Mouse (Mus musculus) urinary bladder, adult 18-20 months (tissue): ENCODE measurements around the gene Ptges2.
A peak's percentile ranks its signal among the peaks of the same experiment; 100 is the strongest.

Experiments
- DNase-seq, 2 experiments: peaks; one replicate each; pipeline ENCODE4 v3.0.0; 2022; ENCODE audit warnings: low spot score in 2 of 2, mixed read lengths in 2 of 2

Gene Ptges2

GRCm38 (mm10) chr2:32375317-32375940 lies 20.3 kb upstream of the Ptges2 start:
- DNase-seq, result no peak

GRCm38 (mm10) chr2:32376963-32377362 lies 18.7 kb upstream of the Ptges2 start:
- no peak for DNase-seq

GRCm38 (mm10) chr2:32380001-32380500 lies 15.6 kb upstream of the Ptges2 start:
- no peak for DNase-seq

DNA sequence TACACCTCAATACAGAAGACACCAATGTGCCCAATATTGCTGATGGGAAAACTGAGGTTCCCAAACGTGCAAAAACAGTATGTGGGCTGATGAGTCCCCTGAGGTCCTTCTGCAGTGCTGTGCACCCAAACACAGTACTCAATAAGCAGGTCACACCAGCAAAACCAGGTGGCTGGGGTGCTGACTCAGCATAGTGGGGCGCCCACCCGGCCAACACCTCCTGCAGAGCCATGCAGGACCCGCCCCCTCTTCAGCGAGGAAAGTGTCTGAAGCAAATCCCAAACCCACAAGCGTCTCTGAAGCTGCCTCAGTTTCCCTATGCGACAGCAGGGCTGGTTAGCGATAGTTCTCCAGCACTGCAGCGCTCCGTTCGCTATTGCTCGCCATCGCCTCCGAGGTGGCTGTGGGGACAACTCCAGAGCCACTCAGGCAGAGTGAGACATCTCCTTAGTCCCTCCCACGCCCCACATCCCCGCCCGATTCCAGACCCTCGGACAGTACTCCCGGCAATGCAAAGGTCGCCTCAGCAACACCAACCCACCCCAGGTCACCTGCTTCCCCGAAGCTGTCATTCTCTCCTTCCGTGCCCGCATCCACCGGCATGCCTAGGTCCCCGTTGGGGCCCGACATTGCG lies 14.4 kb upstream of the Ptges2 start:
- DNase-seq, result no peak

- peak; percentile 93 to 95 for DNase-seq
These were observed 13.9 kb upstream of the Ptges2 start, which contains the start of gene 1110008P14Rik for GRCm38 (mm10) chr2:32381775-32382223. Gene 1110008P14Rik, minus strand, starts transcription at chr2:32381938.

- no peak for DNase-seq
These were observed 13.0 kb upstream of the Ptges2 start for GRCm38 (mm10) chr2:32382689-32383088.

DNA sequence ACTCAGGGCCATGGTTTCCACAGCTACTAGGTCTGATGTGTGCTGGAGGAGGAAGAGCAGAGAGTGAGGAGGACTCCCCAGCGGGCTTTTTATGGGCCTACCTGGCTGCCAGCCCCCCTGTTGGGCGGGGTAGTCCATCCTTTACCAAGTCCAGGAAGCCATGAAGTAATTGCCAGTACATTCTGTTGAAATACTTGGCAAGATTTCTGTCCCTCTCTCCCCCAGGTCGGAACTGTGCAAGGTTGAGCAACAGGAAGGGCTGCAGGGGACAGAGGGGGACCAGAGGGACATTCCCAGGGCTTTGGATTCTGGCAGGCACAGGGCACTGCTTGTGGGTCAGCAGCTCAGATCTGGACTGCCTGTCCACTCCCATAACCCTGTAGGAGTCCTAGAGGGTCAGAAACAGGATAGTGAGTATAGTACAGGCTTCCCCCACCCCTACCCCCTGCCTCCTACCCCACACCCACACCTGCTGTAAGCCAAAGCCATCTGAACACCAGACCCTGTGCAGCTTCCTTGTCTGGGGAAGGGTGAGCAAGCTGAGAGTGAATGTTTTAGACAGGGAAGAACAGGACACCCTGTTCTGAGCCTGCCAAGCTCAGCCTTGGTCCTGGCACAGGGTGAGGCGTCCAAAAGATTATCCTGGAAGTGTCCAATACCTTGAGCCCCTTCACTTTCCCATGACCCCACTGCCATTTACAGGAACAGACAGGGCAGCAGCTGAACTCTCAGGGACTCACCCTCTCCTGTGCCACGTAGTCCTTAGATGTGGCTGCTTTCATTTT lies 7.8 kb upstream of the Ptges2 start, which contains the start of gene Lcn2:
TSS of gene Lcn2 (minus strand) at position 547 of the 785 bp plus-strand sequence.
- no peak for DNase-seq

GRCm38 (mm10) chr2:32389157-32389556 lies 6.5 kb upstream of the Ptges2 start:
- no peak for DNase-seq

- no peak for DNase-seq
These were observed 4.8 kb upstream of the Ptges2 start for GRCm38 (mm10) chr2:32390871-32391270.

GRCm38 (mm10) chr2:32392063-32392462 lies 3.6 kb upstream of the Ptges2 start:
- DNase-seq, result peak in 1 of 2 experiments; percentile 37

- no peak for DNase-seq
These were observed 723 bp upstream of the Ptges2 start for GRCm38 (mm10) chr2:32394973-32395372.

DNA sequence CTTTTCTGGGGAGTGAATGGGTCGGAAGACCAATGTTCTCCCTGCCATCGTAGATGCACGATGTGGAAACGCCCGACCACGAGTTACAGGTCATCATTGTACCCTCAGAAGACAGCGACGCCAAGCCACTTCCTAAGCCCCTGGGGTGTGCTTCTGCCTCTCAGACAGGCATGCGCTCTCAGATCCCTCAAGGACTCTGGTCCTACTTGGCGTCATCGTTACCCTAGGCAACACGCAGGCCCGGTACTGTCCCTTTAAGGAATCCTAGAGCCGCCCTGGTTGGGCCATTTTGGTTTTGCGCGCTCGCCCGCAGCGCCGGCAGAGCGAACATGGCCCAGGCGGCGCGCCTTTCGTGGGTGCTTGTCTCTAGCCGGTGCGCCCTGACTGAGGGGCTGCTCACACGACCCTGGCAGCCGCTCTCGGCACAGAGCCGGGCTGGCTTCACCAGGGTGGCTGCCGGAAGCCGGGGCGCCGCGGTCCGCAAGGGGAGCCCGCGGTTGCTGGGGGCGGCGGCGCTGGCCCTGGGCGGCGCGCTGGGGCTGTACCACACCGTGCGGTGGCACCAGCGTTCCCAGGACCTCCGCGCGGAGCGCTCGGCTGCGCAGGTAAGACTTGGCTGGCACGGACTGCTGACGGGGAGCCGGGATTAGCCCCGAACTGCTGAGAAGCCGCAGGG lies 388 bp downstream of the Ptges2 start:
- peak; percentile 76 to 87 for DNase-seq

DNA sequence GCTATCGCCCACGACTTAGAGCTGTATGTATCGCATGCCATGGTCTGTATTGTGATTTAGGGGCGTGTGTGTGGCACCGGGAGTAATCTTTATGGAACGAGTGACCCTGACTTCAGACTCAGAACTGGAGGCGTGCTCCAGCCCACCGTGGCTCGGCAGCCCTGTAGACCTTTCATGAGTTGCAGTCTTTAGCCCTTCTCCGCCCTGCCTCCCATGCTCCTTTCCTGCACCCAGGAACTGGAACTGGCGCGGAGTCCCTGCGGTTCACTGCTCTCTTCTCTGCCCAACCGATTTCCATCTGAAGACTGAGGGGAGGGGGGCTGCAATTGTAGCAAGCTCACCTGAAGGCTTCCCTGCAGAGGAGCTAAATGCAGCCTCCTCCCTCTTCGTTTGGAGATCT lies 999 bp downstream of the Ptges2 start:
- peak in 1 of 2 experiments; percentile 27 for DNase-seq

GRCm38 (mm10) chr2:32404663-32405062 lies 9.0 kb downstream of the Ptges2 start:
- peak; percentile 83 to 90 for DNase-seq

DNA sequence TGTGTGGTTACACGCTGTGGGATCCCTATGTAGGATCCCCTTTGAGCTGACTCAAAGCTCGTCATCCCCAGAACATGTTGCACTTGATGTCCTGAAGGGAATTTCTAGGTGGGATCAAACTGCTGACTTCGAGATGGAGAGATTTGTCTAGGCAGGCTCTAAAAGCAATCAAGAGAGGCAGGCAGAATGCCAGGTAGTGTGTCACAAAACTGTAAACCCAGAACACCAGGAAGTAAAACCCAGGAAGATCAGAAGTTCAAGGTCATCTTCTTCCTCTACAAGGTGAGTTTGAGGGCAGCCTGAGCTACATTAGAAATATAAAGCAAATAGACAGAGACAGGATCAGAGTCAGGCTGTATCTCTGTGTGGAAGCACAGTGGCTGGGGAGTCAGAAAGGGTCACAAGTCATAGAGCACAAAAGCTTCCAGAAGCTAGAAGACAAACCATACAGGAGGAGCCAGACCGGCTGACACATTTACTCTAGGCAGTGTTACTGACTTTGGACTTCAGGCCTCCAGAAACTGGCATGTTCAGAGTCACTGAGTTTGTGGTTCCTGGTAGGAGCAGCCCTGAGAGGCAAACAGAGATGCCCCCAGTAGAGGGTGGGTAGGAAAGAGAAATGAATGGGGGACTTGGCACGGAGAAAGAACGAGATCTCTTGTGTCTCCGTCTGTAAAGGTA lies 11.6 kb downstream of the Ptges2 start:
- no peak for DNase-seq

GRCm38 (mm10) chr2:32408429-32409424 lies 13.0 kb downstream of the Ptges2 start:
- DNase-seq, result no peak

DNA sequence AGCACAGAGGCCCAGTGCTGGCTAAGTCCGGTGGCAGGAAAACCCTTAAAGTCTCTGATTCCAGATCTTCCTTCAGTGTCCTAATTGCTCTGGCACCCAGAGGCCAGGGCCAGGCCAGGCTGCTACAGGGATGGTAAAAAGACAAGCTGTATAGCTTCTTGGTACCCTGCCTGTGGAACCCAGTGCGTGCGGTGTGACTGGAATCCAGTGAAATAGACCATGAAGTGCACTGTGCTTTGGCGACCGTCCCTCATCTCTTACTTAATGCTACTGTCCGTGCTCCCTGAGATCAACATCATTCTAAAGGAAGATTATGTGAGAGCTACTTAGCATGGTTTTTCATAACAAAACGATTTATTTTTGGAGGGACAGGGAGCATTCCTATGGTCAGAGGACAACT lies 15.7 kb downstream of the Ptges2 start:
- DNase-seq, result no peak

DNA sequence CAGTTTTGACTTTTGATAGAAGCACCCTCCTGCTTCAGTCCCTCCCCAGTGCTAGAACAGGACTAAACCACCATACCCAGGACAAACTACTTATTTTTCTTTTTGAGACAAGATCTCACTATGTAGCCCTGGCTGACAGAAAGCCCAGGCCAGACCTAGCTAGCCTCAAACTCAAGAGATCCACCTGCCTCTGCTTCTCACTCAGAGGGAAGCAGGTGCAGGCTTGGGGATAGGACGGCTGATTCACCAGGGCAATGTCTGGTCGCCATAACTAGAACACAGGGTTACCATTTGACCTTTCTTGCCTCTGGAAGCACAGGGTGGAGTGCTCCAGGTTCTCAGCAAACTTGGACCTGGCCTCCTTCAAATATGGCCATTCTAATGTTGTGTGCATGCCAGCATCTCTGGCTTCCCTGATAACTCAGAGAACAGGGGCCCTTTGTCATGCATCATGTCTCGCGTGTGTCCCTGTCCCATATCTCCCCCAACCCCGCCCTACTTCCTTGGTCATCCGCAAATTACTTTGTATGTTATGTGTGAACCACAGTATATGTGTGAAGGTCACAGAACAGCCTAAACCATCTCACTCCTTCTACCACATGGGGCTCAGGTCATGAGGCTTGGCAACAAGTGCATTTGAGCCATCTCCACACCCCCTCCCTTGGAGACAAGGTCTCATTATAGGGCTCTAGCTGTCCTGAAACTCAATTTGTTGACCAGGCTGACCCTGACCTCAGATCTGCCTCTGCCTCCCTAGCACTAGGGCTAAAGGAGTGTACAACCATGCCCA lies 17.2 kb downstream of the Ptges2 start:
- DNase-seq, result no peak

DNA sequence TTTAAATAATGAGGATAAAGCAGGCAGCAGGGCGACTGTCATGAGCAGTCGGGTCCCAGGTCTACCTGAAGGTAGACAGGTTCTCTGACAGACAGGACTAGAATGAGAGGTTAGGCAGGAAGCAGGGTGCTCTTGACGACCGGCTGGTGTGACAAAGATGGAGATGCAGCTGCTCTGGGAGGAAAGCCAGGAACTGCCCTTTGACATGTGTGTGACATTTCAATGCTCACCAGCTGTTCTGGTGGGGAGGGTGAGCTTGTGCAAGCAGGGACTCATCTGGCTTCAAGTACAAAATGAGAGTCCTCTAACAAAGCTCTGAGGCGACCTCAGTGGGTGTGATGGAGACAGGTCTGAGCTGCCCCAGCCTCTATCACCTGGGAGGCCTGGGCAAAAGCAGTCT lies 18.2 kb downstream of the Ptges2 start:
- DNase-seq, result no peak
